Mouse (Mus musculus) heart, embryonic 11.5 days (tissue): ENCODE results near the gene Itpk1. TPM values are rescaled to one million over a fixed set of nuclear protein-coding genes. Genes with fewer than 3 reads are reported as not detected.

ENCODE experiments used
- ATAC-seq: fragments of 200-750 bp; cut with Nextera tagmentation; replicated peaks from 2 replicates; pipeline ENCODE4 v1.8.0; 2017; ENCODE audit warnings: moderate library complexity; ENCODE audit not compliant: insufficient number of reproducible peaks, low FRiP score, low TSS enrichment
- H3K27ac ChIP-seq: fragments of 300-500 bp; sonication (generic); 2 replicates; pipeline ENCODE4 v1.5.1; 2014; ENCODE audit warnings: mild to moderate bottlenecking, low read depth, low read length
- H3K27me3 ChIP-seq: fragments of 300-500 bp; sonication (generic); 2 replicates; pipeline ENCODE4 v1.6.1; 2014; ENCODE audit warnings: mild to moderate bottlenecking, low read length, mixed read lengths; ENCODE audit not compliant: control insufficient read depth, insufficient read depth
- H3K36me3 ChIP-seq: fragments of 300-500 bp; sonication (generic); 2 replicates; pipeline ENCODE4 v1.6.1; 2014; ENCODE audit warnings: mild to moderate bottlenecking, low read length, moderate library complexity, mixed read lengths; ENCODE audit not compliant: control insufficient read depth, insufficient read depth
- H3K4me1 ChIP-seq: fragments of 300-500 bp; sonication (generic); 2 replicates; pipeline ENCODE4 v1.6.1; 2014; ENCODE audit warnings: low read length; ENCODE audit not compliant: control insufficient read depth, insufficient read depth
- H3K4me2 ChIP-seq: fragments of 300-500 bp; sonication (generic); 2 replicates; pipeline ENCODE4 v1.6.1; 2014; ENCODE audit warnings: mild to moderate bottlenecking, moderate library complexity
- H3K4me3 ChIP-seq: fragments of 300-500 bp; sonication (generic); 2 replicates; pipeline ENCODE4 v1.5.1; 2014; ENCODE audit warnings: low read depth, low read length
- H3K9ac ChIP-seq: fragments of 300-500 bp; sonication (generic); 2 replicates; pipeline ENCODE4 v1.6.1; 2014; ENCODE audit warnings: mild to moderate bottlenecking, low read depth, low read length, moderate library complexity
- H3K9me3 ChIP-seq: fragments of 300-500 bp; sonication (generic); replicated peaks from 2 replicates; pipeline ENCODE4 v1.6.1; 2016; ENCODE audit warnings: low read length; ENCODE audit not compliant: control insufficient read depth
- WGBS: fragments of 180-500 bp; shearing (Covaris S2); extraction: QIAGEN DNeasy Blood & Tissue Kit; methylation state at CpG from one replicate; pipeline ENCODE4 v1.1.7; 2014; ENCODE audit not compliant: insufficient replicate concordance; 5-methylcytosine and 5-hydroxymethylcytosine counted together
- polyA plus RNA-seq: library from polyadenylated mRNA; unstranded; fragments of >200 nt; fragmentation: Nextera tagmentation; extraction: Ambion mirVana; gene quantifications from 2 replicates; pipeline ENCODE4 v1.2.1, GENCODE M21; 2014

The Itpk1 gene
- polyA plus RNA-seq, 1 experiment from 2014 or later, result 3.5 TPM

GRCm38 (mm10) chr12:102733381-102733780 lies 28.7 kb upstream of the Itpk1 start:
- WGBS, result 5% methylated on average over 5 of the region's 5 CpGs
- Histone ChIP-seq H3K4me3 (no peak overlapping the region), H3K36me3 (no peaks in the 10 kb centered on the region), H3K4me2 (no peak overlapping the region), H3K27ac (no peak overlapping the region), H3K9ac (no peak overlapping the region), H3K4me1 (peaks cover 13% of the 10 kb centered on the region), H3K9me3 (no peaks in the 10 kb centered on the region), H3K27me3 (no peaks in the 10 kb centered on the region)
- no peak for ATAC-seq

GRCm38 (mm10) chr12:102730798-102731619 lies 26.3 kb upstream of the Itpk1 start:
- Histone ChIP-seq H3K27ac (no peak overlapping the region), H3K36me3 (no peaks in the 10 kb centered on the region), H3K4me3 (no peak overlapping the region), H3K4me1 (peaks cover 13% of the 10 kb centered on the region), H3K9me3 (no peaks in the 10 kb centered on the region), H3K4me2 (peak overlapping the region; percentile 55), H3K9ac (no peak overlapping the region), H3K27me3 (no peaks in the 10 kb centered on the region)
- WGBS, result 40% methylated on average over 16 of the region's 16 CpGs
- no peak for ATAC-seq

- Histone ChIP-seq H3K9me3 (no peaks in the 10 kb centered on the region), H3K36me3 (no peaks in the 10 kb centered on the region), H3K4me1 (peaks cover 13% of the 10 kb centered on the region), H3K9ac (0 out of 2 replicates have a peak overlapping the region, but pooled peaks have one; percentile 35), H3K27ac (no peak overlapping the region), H3K4me2 (peak overlapping the region; percentile 55), H3K4me3 (0 out of 2 replicates have a peak overlapping the region, but pooled peaks have one; percentile 15), H3K27me3 (no peaks in the 10 kb centered on the region)
- ATAC-seq, result peak; percentile 95
- 33% methylated on average over 26 of the region's 26 CpGs for WGBS
Observed at GRCm38 (mm10) chr12:102729855-102730797, 25.4 kb upstream of the Itpk1 start.

GRCm38 (mm10) chr12:102725761-102726175 lies 21.0 kb upstream of the Itpk1 start:
- Histone ChIP-seq H3K4me1 (peaks cover 5% of the 10 kb centered on the region), H3K36me3 (no peaks in the 10 kb centered on the region), H3K9ac (no peak overlapping the region), H3K27ac (no peak overlapping the region), H3K4me2 (no peak overlapping the region), H3K4me3 (no peak overlapping the region), H3K9me3 (no peaks in the 10 kb centered on the region), H3K27me3 (no peaks in the 10 kb centered on the region)
- ATAC-seq, result no peak
- 78% methylated on average over 7 of the region's 7 CpGs for WGBS

DNA sequence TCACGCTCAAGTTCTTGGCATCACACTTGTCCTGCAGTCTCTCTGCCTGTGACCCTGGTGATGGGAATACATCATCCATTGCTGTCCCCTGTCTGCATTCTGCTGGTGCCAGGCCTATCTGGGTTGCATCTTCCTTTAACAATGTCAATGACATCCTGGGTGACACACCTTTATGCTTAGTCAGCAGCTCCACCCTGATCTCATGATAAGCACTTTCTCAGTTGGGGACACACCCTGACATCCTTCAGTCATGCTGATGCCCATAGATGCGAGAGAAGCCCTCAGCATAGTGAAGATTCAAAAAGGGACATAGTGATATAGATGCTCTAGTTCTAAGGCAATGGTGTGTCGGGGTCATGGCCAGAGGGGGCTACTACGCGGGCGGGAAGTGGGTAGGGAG lies 20.4 kb upstream of the Itpk1 start:
- no peak overlapping the region for H3K4me2 ChIP-seq
- no peak overlapping the region for H3K4me3 ChIP-seq
- ATAC-seq, result no peak
- H3K9me3 ChIP-seq, result no peaks in the 10 kb centered on the region
- peaks cover 2% of the 10 kb centered on the region; the same call in 1 of the 2 replicates for H3K4me1 ChIP-seq
- no peak overlapping the region for H3K9ac ChIP-seq
- H3K36me3 ChIP-seq, result no peaks in the 10 kb centered on the region
- WGBS, result 90% methylated on average over 6 of the region's 6 CpGs
- H3K27ac ChIP-seq, result no peak overlapping the region
- no peaks in the 10 kb centered on the region for H3K27me3 ChIP-seq

DNA sequence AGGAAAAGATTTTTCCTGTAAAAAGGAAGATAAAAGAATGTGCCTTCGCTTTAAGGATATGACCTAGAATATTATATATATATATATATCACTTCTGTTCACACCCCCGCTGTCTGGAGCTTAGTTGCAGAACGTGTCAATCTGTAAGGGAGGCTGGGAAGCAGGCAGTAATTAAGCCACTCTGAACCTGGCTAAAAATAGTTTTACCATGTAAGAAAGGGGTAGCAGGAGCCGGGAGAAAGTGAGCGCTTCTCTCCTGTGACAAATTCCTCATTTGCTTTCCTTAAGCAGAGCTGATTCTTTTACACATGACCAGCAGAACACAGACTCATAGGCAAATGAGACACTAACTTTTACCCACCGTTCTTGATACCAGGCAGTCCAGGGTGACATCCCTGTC lies 19.1 kb upstream of the Itpk1 start:
- H3K4me3 ChIP-seq, result no peak overlapping the region
- no peaks in the 10 kb centered on the region for H3K9me3 ChIP-seq
- H3K4me2 ChIP-seq, result no peak overlapping the region
- H3K4me1 ChIP-seq, result no peaks in the 10 kb centered on the region
- no peaks in the 10 kb centered on the region for H3K36me3 ChIP-seq
- 49% methylated on average over 6 of the region's 6 CpGs for WGBS
- H3K27me3 ChIP-seq, result no peaks in the 10 kb centered on the region
- no peak overlapping the region for H3K9ac ChIP-seq
- no peak for ATAC-seq
- H3K27ac ChIP-seq, result no peak overlapping the region

DNA sequence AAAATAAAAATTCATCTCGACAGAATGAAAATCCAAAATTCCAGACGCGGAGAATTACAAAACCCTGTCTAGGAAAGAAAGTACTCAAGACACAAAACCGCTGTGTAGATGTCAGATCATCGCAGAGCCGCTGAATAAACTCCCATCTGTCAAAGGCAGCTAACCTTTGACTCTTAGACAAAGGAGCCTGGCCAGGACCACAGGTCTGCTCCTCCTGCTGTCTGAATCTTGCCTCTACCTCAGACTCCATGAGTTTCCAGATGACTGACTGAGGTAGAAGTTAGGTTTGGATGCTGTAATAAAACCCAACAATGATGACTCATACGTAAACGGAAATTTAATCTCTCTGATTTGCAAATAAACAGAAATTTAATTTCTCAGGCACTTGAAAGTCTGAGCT lies 18.2 kb upstream of the Itpk1 start:
- no peak for ATAC-seq
- Histone ChIP-seq H3K27me3 (no peaks in the 10 kb centered on the region), H3K9me3 (no peaks in the 10 kb centered on the region), H3K27ac (no peak overlapping the region), H3K36me3 (no peaks in the 10 kb centered on the region), H3K9ac (no peak overlapping the region), H3K4me1 (no peaks in the 10 kb centered on the region), H3K4me2 (no peak overlapping the region), H3K4me3 (no peak overlapping the region)
- 74% methylated on average over 8 of the region's 8 CpGs for WGBS

DNA sequence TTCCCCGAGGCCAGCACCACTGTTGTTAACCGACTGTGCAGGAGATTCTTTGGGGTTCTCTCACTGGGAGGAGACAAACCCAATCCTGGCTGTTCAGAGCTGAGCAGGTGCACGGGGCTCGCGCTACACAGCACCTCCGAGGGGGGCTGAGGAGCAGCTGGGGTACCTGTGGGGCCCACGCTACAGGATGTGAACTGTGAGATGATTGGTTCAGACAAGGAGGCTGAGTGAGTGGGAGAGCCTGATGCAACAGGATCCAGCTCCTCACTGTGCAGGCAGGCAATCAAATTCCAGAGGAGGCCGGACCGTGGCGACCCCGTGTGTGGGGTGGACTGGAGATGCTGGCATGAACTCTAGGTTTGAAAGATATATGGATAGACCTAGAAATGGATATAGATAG lies 17.7 kb upstream of the Itpk1 start:
- 63% methylated on average over 11 of the region's 11 CpGs for WGBS

More for the DNA sequence above, 17.7 kb upstream of the Itpk1 start:
- Histone ChIP-seq H3K27me3 (no peaks in the 10 kb centered on the region), H3K9me3 (no peaks in the 10 kb centered on the region), H3K27ac (no peak overlapping the region), H3K4me3 (no peak overlapping the region), H3K4me1 (no peaks in the 10 kb centered on the region), H3K9ac (no peak overlapping the region), H3K4me2 (no peak overlapping the region), H3K36me3 (no peaks in the 10 kb centered on the region)
- ATAC-seq, result no peak
